Mouse (Mus musculus) forebrain, embryonic 16.5 days (tissue): ENCODE measurements around the gene Ces2c. TPM values are rescaled to one million over a fixed set of nuclear protein-coding genes. Genes with fewer than 3 reads are reported as not detected.

ENCODE experiments used
- ATAC-seq: fragments of 200-750 bp; cut with Nextera tagmentation; 2 replicates; pipeline ENCODE4 v1.8.0; 2017; ENCODE audit warnings: mild to moderate bottlenecking, moderate library complexity
- H3K27ac ChIP-seq: fragments of 300-500 bp; sonication (generic); 2 replicates; pipeline ENCODE4 v1.5.1; 2014; ENCODE audit warnings: low read length, control low read depth
- H3K27me3 ChIP-seq: fragments of 300-500 bp; sonication (generic); replicated peaks from 2 replicates; pipeline ENCODE4 v1.6.1; 2014; ENCODE audit warnings: low read length; ENCODE audit not compliant: control insufficient read depth, insufficient read depth
- H3K36me3 ChIP-seq: fragments of 300-500 bp; sonication (generic); 2 replicates; pipeline ENCODE4 v1.6.1; 2014; ENCODE audit not compliant: control insufficient read depth, insufficient read depth
- H3K4me1 ChIP-seq: fragments of 300-500 bp; sonication (generic); replicated peaks from 2 replicates; pipeline ENCODE4 v1.6.1; 2014; ENCODE audit warnings: low read length; ENCODE audit not compliant: control insufficient read depth, insufficient read depth
- H3K4me2 ChIP-seq: fragments of 300-500 bp; sonication (generic); 2 replicates; pipeline ENCODE4 v1.6.1; 2014; ENCODE audit warnings: mild to moderate bottlenecking, low read length, control low read depth
- H3K4me3 ChIP-seq: fragments of 300-500 bp; sonication (generic); replicated peaks from 2 replicates; pipeline ENCODE4 v1.5.1; 2014; ENCODE audit warnings: mild to moderate bottlenecking, low read length, control low read depth
- H3K9ac ChIP-seq: fragments of 300-500 bp; sonication (generic); replicated peaks from 2 replicates; pipeline ENCODE4 v1.6.1; 2014; ENCODE audit warnings: low read depth, low read length, control low read depth
- H3K9me3 ChIP-seq: fragments of 300-500 bp; sonication (generic); 2 replicates; pipeline ENCODE4 v1.6.1; 2016; ENCODE audit warnings: low read length; ENCODE audit not compliant: control insufficient read depth
- WGBS: fragments of 180-500 bp; shearing (Covaris S2); extraction: QIAGEN DNeasy Blood & Tissue Kit; methylation state at CpG from one replicate; pipeline ENCODE4 v1.1.7; 2014; 5-methylcytosine and 5-hydroxymethylcytosine counted together
- polyA plus RNA-seq: library from polyadenylated mRNA; unstranded; fragments of >200 nt; fragmentation: Nextera tagmentation; extraction: Ambion mirVana; gene quantifications from 2 replicates; pipeline ENCODE4 v1.2.1, GENCODE M21; 2015

Ces2c gene
- not detected in 2 replicates for polyA plus RNA-seq

GRCm38 (mm10) chr8:104846831-104847230, at the start of gene Ces2c:
Ces2c (plus strand) TSS chr8:104847068.
- Histone ChIP-seq H3K4me3 (no peak within 1 kb of the TSS), H3K27me3 (no peaks in the 10 kb centered on the region), H3K27ac (no peak within 1 kb of the TSS), H3K9ac (no peak within 1 kb of the TSS), H3K4me1 (no peaks in the 10 kb centered on the region), H3K36me3 (no peaks in the 10 kb centered on the region), H3K4me2 (no peak within 1 kb of the TSS), H3K9me3 (no peaks in the 10 kb centered on the region)
- no peak for ATAC-seq
- 87% methylated on average over 3 of the region's 3 CpGs for WGBS

GRCm38 (mm10) chr8:104799385-104799784, 47.5 kb upstream of the Ces2c start:
- H3K4me2 ChIP-seq, result no peak overlapping the region

DNA sequence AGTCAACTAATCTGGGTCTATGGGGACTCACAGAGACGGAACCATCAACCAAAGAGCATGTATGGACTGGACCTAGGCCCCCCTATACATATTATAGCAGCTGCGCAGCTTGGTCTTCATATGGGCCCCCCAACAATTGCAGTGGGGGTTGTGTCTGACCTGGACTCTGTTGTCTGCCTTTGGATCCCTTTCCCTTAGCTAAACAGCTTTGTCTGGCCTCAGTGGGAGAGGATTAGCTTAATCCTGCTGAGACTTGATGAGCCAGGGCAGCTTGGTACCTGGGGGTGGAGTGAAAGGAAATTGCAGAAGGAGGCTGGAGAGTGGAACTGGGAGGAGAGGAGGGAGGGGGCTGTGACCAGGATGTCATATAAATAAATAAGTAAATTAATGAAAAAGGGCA, 40.7 kb upstream of the Ces2c start:
- WGBS, result 8% methylated on average over 2 of the region's 2 CpGs
- Histone ChIP-seq H3K27me3 (no peaks in the 10 kb centered on the region), H3K27ac (no peak overlapping the region), H3K4me3 (no peak overlapping the region), H3K4me2 (no peak overlapping the region), H3K9ac (no peak overlapping the region), H3K9me3 (no peaks in the 10 kb centered on the region), H3K36me3 (no peaks in the 10 kb centered on the region), H3K4me1 (no peaks in the 10 kb centered on the region)
- ATAC-seq, result no peak

More at GRCm38 (mm10) chr8:104799385-104799784, 47.5 kb upstream of the Ces2c start:
- Histone ChIP-seq H3K27ac (no peak overlapping the region), H3K9ac (no peak overlapping the region), H3K27me3 (no peaks in the 10 kb centered on the region), H3K36me3 (no peaks in the 10 kb centered on the region), H3K4me3 (no peak overlapping the region), H3K9me3 (no peaks in the 10 kb centered on the region), H3K4me1 (no peaks in the 10 kb centered on the region)
- 91% methylated on average over 1 of the region's 1 CpGs for WGBS
- no peak for ATAC-seq

DNA sequence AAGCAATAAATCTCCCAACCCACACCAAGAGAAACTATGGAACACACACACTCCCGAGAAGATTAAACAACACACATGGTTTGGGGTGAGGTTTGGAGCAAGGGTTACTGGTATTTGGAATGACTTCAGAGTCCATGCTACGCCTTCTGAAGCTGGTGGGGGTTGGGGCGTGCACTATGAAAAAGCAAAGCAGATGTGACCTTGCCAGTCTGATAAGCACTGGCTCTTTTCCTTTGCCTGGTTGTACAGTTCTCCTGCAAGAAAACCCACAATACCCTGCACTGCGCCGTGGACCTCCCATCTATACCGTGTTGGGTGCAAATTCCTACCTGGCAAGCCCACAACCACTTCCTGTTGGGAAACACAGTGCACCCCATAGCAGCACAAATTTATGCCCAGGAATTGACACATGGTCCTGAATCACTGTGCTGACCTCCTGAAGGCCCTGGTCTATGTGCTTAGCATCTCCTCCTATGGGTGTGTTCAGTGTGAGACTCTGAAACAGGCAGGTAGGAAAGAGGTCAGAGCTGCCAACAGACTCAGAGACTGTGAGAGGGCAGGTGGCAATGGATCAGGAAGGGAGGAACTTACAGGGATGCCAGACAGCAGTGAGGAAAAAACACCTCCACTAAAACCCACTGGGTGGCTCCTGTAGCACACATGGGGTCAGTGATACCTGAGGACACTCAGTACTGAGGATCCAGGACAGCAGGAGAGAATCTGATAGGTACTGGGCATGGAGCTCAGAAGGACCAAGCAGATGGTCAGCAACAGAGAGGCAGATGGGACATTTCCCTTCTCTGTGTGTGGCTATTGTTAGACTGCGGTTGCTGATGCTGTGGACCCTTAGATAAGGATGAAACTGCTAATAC, 38.1 kb upstream of the Ces2c start:
- Histone ChIP-seq H3K4me1 (no peaks in the 10 kb centered on the region), H3K9me3 (no peaks in the 10 kb centered on the region), H3K4me2 (no peak overlapping the region), H3K4me3 (no peak overlapping the region), H3K27me3 (no peaks in the 10 kb centered on the region), H3K27ac (no peak overlapping the region), H3K36me3 (no peaks in the 10 kb centered on the region), H3K9ac (no peak overlapping the region)
- WGBS, result 93% methylated on average over 7 of the region's 7 CpGs
- no peak for ATAC-seq

DNA sequence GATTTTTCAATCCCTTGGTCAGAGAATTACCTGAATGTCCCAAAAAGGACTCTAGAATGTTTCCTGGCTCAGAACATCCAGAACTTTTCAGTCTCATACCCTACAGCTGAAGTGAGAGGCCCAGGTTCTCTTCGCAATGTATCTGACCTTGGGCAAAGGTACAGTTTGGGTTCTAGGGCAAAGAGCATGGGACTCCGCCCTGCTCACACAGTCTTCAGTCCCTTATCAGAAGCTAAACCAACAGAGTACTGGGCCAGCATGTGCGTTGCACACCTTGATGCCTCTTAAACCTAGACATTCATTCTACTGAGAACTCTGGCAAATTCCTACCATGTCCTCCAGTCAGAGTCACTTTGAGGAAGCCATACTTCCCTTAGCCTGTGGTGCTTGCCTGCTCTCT, 37.4 kb upstream of the Ces2c start:
- Histone ChIP-seq H3K4me2 (no peak overlapping the region), H3K4me1 (no peaks in the 10 kb centered on the region), H3K4me3 (no peak overlapping the region), H3K27me3 (no peaks in the 10 kb centered on the region), H3K9ac (no peak overlapping the region), H3K9me3 (no peaks in the 10 kb centered on the region), H3K27ac (no peak overlapping the region), H3K36me3 (no peaks in the 10 kb centered on the region)
- no peak for ATAC-seq
- WGBS, result 87% methylated on average over 3 of the region's 3 CpGs

- Histone ChIP-seq H3K4me2 (no peak overlapping the region), H3K27me3 (no peaks in the 10 kb centered on the region), H3K27ac (no peak overlapping the region), H3K4me1 (no peaks in the 10 kb centered on the region), H3K36me3 (no peaks in the 10 kb centered on the region), H3K9me3 (no peaks in the 10 kb centered on the region), H3K9ac (no peak overlapping the region), H3K4me3 (no peak overlapping the region)
- 77% methylated on average over 1 of the region's 1 CpGs for WGBS
- ATAC-seq, result no peak
Observed at GRCm38 (mm10) chr8:104826912-104827311, 20.0 kb upstream of the Ces2c start.

GRCm38 (mm10) chr8:104828221-104828620, 18.6 kb upstream of the Ces2c start:
- Histone ChIP-seq H3K4me3 (no peak overlapping the region), H3K9me3 (no peaks in the 10 kb centered on the region), H3K9ac (no peak overlapping the region), H3K27me3 (no peaks in the 10 kb centered on the region), H3K4me1 (no peaks in the 10 kb centered on the region), H3K36me3 (no peaks in the 10 kb centered on the region), H3K27ac (no peak overlapping the region), H3K4me2 (no peak overlapping the region)
- no peak for ATAC-seq
- WGBS, result 85% methylated on average over 3 of the region's 3 CpGs

GRCm38 (mm10) chr8:104831440-104831839, 15.4 kb upstream of the Ces2c start, which contains the start of gene Ces2b:
Ces2b (plus strand) TSS chr8:104831572.
- Histone ChIP-seq H3K27ac (no peak within 1 kb of the TSS), H3K36me3 (no peaks in the 10 kb centered on the region), H3K27me3 (no peaks in the 10 kb centered on the region), H3K4me2 (no peak within 1 kb of the TSS), H3K9me3 (no peaks in the 10 kb centered on the region), H3K9ac (no peak within 1 kb of the TSS), H3K4me1 (no peaks in the 10 kb centered on the region), H3K4me3 (no peak within 1 kb of the TSS)
- WGBS, result 85% methylated on average over 5 of the region's 5 CpGs
- no peak for ATAC-seq

- H3K27me3 ChIP-seq, result no peaks in the 10 kb centered on the region
- no peak for ATAC-seq
- no peak overlapping the region for H3K27ac ChIP-seq
- no peaks in the 10 kb centered on the region for H3K4me1 ChIP-seq
- WGBS, result 90% methylated on average over 3 of the region's 3 CpGs
- no peak overlapping the region for H3K4me3 ChIP-seq
- H3K9me3 ChIP-seq, result no peaks in the 10 kb centered on the region
- no peak overlapping the region for H3K9ac ChIP-seq
- H3K36me3 ChIP-seq, result no peaks in the 10 kb centered on the region
- H3K4me2 ChIP-seq, result no peak overlapping the region
Observed at GRCm38 (mm10) chr8:104841360-104842078, 5.3 kb upstream of the Ces2c start.
